ENCODE assay signal across 7 mouse cellular contexts in the genomic region with DNA sequence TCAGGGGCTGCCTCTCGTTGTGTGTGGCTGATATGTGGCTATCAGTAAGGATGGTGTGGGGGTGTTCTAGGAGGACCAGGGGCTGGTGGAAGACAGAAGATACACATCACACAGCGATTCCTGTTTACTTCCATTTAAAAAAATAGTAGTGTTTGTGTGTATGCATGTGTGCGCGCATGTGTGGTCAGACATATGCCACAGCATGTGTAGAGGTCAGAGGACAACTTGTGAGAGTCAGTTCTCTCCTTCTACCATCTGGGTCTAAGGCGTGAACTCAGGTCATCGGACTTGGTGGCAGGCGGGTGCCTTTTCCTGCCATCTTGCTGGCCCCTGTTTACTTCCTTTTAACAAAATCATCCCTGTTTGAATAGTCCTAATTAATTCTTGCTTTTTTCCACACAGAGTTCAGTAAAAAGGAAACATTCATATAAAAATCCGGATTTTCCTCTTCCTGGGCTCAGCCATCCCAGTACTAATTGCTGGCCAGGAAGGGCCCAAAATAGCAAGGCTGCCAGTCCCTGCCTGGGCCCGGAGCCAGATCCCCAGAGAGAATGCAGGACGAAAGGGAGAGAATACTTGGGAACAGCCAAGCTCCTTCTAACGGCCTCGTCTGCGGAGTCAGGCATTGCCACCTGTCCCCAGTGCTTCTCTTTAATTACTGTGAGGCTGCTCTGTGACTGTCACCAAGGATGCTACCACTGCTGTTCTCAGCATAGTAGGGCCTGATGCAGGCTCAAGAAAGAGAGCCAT.
DNase-seq lines count a peak whose midpoint lies in the region; ATAC-seq and TF ChIP-seq lines count a peak whose summit lies in the region.

No protein-coding gene starts in this region.

- H3K27me3 ChIP-seq in cerebellum, adult 2 months (ENCODE audit: control insufficient read depth, insufficient read depth, low read length) = no peaks in the 10 kb centered on the region
- no peaks in the 10 kb centered on the region for H3K27me3 ChIP-seq in hindbrain, embryonic 15.5 days

- H3K4me1 ChIP-seq in cerebellum, adult 2 months (ENCODE audit: control insufficient read depth, insufficient read depth, low read length) = peaks cover 49% of the 10 kb centered on the region
- peaks cover 50% of the 10 kb centered on the region for H3K4me1 ChIP-seq in hindbrain, embryonic 15.5 days (replicated peaks)

- H3K27ac ChIP-seq in cerebellum, adult 2 months (ENCODE audit: insufficient read depth, low read length) = peak overlapping the region; percentile 69; the same call in 1 of the 2 replicates
- H3K27ac ChIP-seq in hindbrain, embryonic 15.5 days (replicated peaks) = peak overlapping the region; percentile 80

- 5% methylated on average over 13 of the region's 13 CpGs for WGBS in cerebellum, adult 2 months
- 43% methylated on average over 13 of the region's 13 CpGs for WGBS in hindbrain, embryonic 15.5 days

- TF ChIP-seq POLR2A in cerebellum, adult 2 months (IDR thresholded peaks at IDR 0.05; ENCODE audit: borderline replicate concordance, insufficient read depth, low read length) = no peak

- TF ChIP-seq CTCF in cerebellum, adult 2 months (IDR thresholded peaks at IDR 0.05; ENCODE audit: borderline replicate concordance, insufficient read depth, low read depth, low read length) = no peak

- no peaks in the 10 kb centered on the region for H3K9me3 ChIP-seq in hindbrain, embryonic 15.5 days

- ATAC-seq in hindbrain, embryonic 15.5 days (ENCODE audit: low FRiP score, low read depth) = peak; percentile 1; the same call in 1 of the 2 replicates
- ATAC-seq in inflammation-experienced regulatory T-cells, adult 6 months = no peak

- no peak overlapping the region for H3K4me3 ChIP-seq in cerebellum, adult 2 months (replicated peaks; ENCODE audit: insufficient read depth, low read depth, low read length)
- H3K4me3 ChIP-seq in hindbrain, embryonic 15.5 days = no peak overlapping the region

- no peak overlapping the region for H3K9ac ChIP-seq in hindbrain, embryonic 15.5 days

- DNase-seq in adrenal gland, postnatal 10 days = peak; percentile 89
- DNase-seq in cerebellum, adult 2 months = peak; percentile 99
- DNase-seq in gastrocnemius, postnatal 25 days = peak; percentile 43
- peak; percentile 80 to 89 for DNase-seq in left cerebral cortex, adult 18-20 months (ENCODE audit: low spot score in 2 of 2)
- DNase-seq in right cerebral cortex, adult 2 months (ENCODE audit: low spot score in 2 of 2) = peak; percentile 83

- H3K4me2 ChIP-seq in hindbrain, embryonic 15.5 days = no peak overlapping the region

- no peaks in the 10 kb centered on the region for H3K36me3 ChIP-seq in hindbrain, embryonic 15.5 days

Comparison
In these comparisons a context has a peak if more than half of its experiments do, and no peak if none do; other contexts are left out.
1. DNase-seq: peak in every context shown above with its lines; median percentile 99 in cerebellum, adult 2 months; 89 in adrenal gland, postnatal 10 days; 84 in left cerebral cortex, adult 18-20 months; 83 in right cerebral cortex, adult 2 months; 43 in gastrocnemius, postnatal 25 days.